Mouse (Mus musculus): ENCODE measurements around the gene Unk. TPM values are rescaled to one million over a fixed set of nuclear protein-coding genes. Genes with fewer than 3 reads are reported as not detected.
A peak's percentile ranks its signal among the peaks of the same experiment; 100 is the strongest.

The Unk gene
- polyA plus RNA-seq, 1 experiment: 121 TPM

DNA sequence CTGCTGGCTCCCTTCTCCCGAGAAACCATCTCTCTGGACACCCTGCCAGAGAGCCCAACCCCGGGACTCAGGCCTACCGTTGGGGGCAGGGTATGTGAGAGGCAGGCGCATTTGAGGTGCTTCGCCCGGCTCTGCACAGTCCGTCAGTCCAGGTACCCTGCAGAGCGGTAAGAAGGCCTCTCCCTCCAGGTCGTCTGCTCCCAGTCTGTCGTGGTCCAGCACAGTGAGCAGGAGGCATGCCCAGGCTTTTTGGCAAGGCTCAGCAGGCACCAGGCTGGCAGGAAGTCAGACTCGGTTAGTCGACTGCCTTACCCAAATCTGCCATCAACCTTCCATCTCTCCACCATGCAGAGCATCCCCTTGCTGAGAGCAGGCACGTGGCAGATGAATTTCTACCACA is 33.4 kb downstream of the Unk start:
- Histone ChIP-seq H3K4me3 (ENCODE audit: control insufficient read depth, insufficient read depth, low read length) (no peak overlapping the region), H3K4me1 (replicated peaks; ENCODE audit: control insufficient read depth, insufficient read depth, low read length) (no peaks in the 10 kb centered on the region), H3K36me3 (ENCODE audit: control insufficient read depth, insufficient read depth, low read length) (peaks cover 28% of the 10 kb centered on the region), H3K27me3 (ENCODE audit: control insufficient read depth, insufficient read depth, low read length) (no peaks in the 10 kb centered on the region), H3K27ac (ENCODE audit: control insufficient read depth, insufficient read depth, low read length) (no peak overlapping the region)
- TF ChIP-seq POLR2A (IDR thresholded peaks at IDR 0.05; ENCODE audit: control insufficient read depth, extremely low read depth, insufficient read depth, low read length, poor library complexity) (no peak), CTCF (IDR thresholded peaks at IDR 0.05; ENCODE audit: borderline replicate concordance, control insufficient read depth, extremely low read depth, insufficient read depth, low read length, poor library complexity) (no peak)
- no peak for DNase-seq
- 88% methylated on average over 13 of the region's 13 CpGs for WGBS

DNA sequence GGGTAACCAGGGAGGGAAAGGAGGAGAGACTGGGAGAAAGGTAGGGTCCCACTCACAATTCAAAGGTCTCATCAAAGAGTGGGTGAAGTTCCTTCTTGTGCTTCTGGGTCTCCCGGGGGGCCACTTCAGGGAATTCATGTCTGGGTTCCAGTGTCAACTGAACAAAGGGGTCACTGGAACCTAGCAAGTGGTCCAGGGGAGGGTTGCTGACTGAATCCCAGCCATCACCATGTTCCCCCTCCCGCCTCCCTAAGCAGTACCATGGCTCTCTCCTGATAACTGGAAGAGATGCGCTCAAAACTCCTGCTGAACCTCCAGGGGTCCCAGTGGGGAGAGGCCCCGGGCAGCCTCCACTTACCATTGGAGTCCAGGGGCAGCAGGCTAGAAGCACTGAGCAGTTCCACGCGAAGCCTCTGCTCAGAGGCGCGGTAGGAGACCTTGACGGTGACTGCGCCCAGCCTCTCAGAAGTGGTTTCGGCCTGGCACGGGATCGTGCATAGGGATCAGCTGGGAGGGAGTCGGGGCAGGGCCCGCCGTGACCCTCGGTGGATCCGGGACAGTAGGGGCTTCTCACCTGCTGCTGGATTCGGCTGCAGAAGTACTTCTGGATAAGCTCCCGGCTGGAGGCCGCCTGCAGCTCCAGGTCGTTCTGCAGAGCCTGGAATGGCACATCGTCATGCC is 34.2 kb downstream of the Unk start:
- H3K27me3 ChIP-seq (ENCODE audit: control insufficient read depth, insufficient read depth, low read length): no peaks in the 10 kb centered on the region
- WGBS: 93% methylated on average over 23 of the region's 23 CpGs
- no peak for DNase-seq
- H3K4me1 ChIP-seq (replicated peaks; ENCODE audit: control insufficient read depth, insufficient read depth, low read length): no peaks in the 10 kb centered on the region
- no peak overlapping the region for H3K27ac ChIP-seq (ENCODE audit: control insufficient read depth, insufficient read depth, low read length)
- H3K4me3 ChIP-seq (ENCODE audit: control insufficient read depth, insufficient read depth, low read length): no peak overlapping the region
- H3K36me3 ChIP-seq (ENCODE audit: control insufficient read depth, insufficient read depth, low read length): peaks cover 21% of the 10 kb centered on the region
- TF ChIP-seq CTCF (IDR thresholded peaks at IDR 0.05; ENCODE audit: borderline replicate concordance, control insufficient read depth, extremely low read depth, insufficient read depth, low read length, poor library complexity) (no peak), POLR2A (IDR thresholded peaks at IDR 0.05; ENCODE audit: control insufficient read depth, extremely low read depth, insufficient read depth, low read length, poor library complexity) (no peak)

DNA sequence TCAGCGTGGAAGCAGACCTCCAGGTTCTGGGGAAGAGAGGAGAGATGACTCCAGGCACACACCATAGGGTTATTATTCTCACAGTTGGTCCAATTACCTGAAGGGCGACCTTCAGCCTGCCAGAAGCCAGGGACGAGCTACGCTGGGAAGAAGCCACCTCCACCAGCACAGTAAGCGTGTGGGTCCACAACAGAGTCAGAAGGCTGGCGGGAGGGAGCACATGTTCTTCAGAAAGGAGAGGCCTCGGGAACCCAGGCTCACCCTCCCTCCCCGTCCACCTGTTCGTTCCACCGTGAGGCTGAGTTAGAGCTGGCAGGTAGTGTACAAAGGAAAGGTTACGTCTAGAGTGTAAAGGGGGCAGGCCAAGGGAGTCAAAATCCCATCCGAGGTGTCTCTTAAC is 35.2 kb downstream of the Unk start:
- Histone ChIP-seq H3K4me1 (replicated peaks; ENCODE audit: control insufficient read depth, insufficient read depth, low read length) (no peaks in the 10 kb centered on the region), H3K36me3 (ENCODE audit: control insufficient read depth, insufficient read depth, low read length) (peaks cover 17% of the 10 kb centered on the region), H3K4me3 (ENCODE audit: control insufficient read depth, insufficient read depth, low read length) (no peak overlapping the region), H3K27ac (ENCODE audit: control insufficient read depth, insufficient read depth, low read length) (no peak overlapping the region), H3K27me3 (ENCODE audit: control insufficient read depth, insufficient read depth, low read length) (no peaks in the 10 kb centered on the region)
- WGBS: 94% methylated on average over 12 of the region's 12 CpGs
- no peak for DNase-seq
- TF ChIP-seq POLR2A (IDR thresholded peaks at IDR 0.05; ENCODE audit: control insufficient read depth, extremely low read depth, insufficient read depth, low read length, poor library complexity) (no peak), CTCF (IDR thresholded peaks at IDR 0.05; ENCODE audit: borderline replicate concordance, control insufficient read depth, extremely low read depth, insufficient read depth, low read length, poor library complexity) (no peak)

DNA sequence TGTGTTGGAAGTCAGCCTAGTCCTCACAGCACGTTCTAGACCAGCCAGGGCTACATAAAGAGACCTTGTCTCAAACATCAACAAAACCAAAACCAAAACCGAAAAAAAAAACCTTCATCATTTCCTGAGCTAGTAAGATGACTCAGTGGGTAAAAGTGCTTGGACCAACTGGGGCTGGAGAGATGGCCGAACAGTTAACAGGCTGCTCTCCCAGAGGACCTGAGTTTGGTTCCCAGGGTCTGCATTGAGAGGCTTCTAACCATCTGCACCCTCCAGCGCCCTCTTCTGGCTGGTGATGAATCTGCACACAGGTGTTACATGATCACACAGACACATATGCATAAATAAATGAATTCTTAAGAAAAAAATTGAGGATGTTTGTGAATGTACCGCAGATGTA is 41.4 kb downstream of the Unk start:
- DNase-seq: peak; percentile 48
- WGBS: 35% methylated on average over 5 of the region's 5 CpGs
- peaks cover 8% of the 10 kb centered on the region for H3K4me1 ChIP-seq (replicated peaks; ENCODE audit: control insufficient read depth, insufficient read depth, low read length)
- TF ChIP-seq CTCF (IDR thresholded peaks at IDR 0.05; ENCODE audit: borderline replicate concordance, control insufficient read depth, extremely low read depth, insufficient read depth, low read length, poor library complexity): peak; percentile 62; the same call in 1 of the 2 replicates
- TF ChIP-seq POLR2A (IDR thresholded peaks at IDR 0.05; ENCODE audit: control insufficient read depth, extremely low read depth, insufficient read depth, low read length, poor library complexity): no peak
- no peak overlapping the region for H3K4me3 ChIP-seq (ENCODE audit: control insufficient read depth, insufficient read depth, low read length)
- no peak overlapping the region for H3K27ac ChIP-seq (ENCODE audit: control insufficient read depth, insufficient read depth, low read length)
- no peaks in the 10 kb centered on the region for H3K27me3 ChIP-seq (ENCODE audit: control insufficient read depth, insufficient read depth, low read length)
- H3K36me3 ChIP-seq (ENCODE audit: control insufficient read depth, insufficient read depth, low read length): no peaks in the 10 kb centered on the region

DNA sequence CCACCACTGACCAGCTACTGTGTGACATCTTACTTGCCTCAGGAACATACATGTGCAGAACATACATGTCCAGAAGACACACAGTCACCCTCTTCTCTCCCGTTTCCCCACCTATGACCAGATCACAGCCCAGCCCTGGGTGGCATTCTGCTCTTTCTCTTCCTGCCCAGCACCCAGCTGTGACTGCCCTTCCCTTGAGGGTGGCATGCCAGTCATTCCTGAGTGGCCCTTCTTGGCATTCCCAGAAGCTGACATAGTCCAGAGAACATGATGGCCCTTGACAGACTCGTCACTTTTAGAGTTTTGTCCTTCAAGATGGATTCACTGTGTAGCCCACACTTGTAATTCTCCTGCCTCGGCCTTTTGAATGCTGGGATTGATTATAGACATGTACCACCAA is 42.5 kb downstream of the Unk start:
- H3K27me3 ChIP-seq (ENCODE audit: control insufficient read depth, insufficient read depth, low read length): no peaks in the 10 kb centered on the region
- peaks cover 17% of the 10 kb centered on the region for H3K4me1 ChIP-seq (replicated peaks; ENCODE audit: control insufficient read depth, insufficient read depth, low read length)
- no peaks in the 10 kb centered on the region for H3K36me3 ChIP-seq (ENCODE audit: control insufficient read depth, insufficient read depth, low read length)
- 96% methylated on average over 3 of the region's 3 CpGs for WGBS
- no peak for TF ChIP-seq CTCF (IDR thresholded peaks at IDR 0.05; ENCODE audit: borderline replicate concordance, control insufficient read depth, extremely low read depth, insufficient read depth, low read length, poor library complexity)
- no peak for TF ChIP-seq POLR2A (IDR thresholded peaks at IDR 0.05; ENCODE audit: control insufficient read depth, extremely low read depth, insufficient read depth, low read length, poor library complexity)
- DNase-seq: no peak
- H3K27ac ChIP-seq (ENCODE audit: control insufficient read depth, insufficient read depth, low read length): no peak overlapping the region
- no peak overlapping the region for H3K4me3 ChIP-seq (ENCODE audit: control insufficient read depth, insufficient read depth, low read length)

DNA sequence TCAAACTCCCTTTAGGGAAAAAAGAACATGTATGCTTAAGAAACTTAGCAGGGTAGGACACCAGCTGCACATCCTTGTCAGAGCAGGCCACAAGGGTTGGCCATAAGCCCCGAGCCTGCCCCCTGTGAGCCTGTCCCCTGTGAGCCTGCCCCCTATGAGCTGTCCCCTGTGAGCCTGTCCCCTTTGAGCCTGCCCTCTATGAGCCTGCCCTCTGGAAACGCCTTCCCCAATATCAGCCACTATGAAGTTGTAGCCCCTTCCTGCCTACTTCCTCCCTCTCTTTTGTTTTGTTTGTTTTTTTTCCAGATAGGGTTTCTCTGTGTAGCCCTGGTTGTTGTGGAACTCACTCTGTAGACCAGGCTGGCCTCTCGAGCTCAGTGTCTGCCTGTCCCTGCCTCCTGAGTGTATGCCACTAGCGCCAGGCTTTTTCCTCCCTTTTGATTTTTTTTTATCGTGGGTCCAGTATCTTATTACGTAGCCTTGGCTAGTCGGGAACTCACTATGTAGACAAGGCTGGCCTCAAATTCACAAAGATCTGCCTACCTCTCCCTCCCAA is 44.4 kb downstream of the Unk start:
- H3K4me3 ChIP-seq (ENCODE audit: control insufficient read depth, insufficient read depth, low read length): no peak overlapping the region

More for the DNA sequence above, 44.4 kb downstream of the Unk start:
- Histone ChIP-seq H3K27me3 (ENCODE audit: control insufficient read depth, insufficient read depth, low read length) (no peaks in the 10 kb centered on the region), H3K27ac (ENCODE audit: control insufficient read depth, insufficient read depth, low read length) (no peak overlapping the region), H3K36me3 (ENCODE audit: control insufficient read depth, insufficient read depth, low read length) (peaks cover 5% of the 10 kb centered on the region), H3K4me1 (replicated peaks; ENCODE audit: control insufficient read depth, insufficient read depth, low read length) (peaks cover 30% of the 10 kb centered on the region)
- 78% methylated on average over 7 of the region's 7 CpGs for WGBS
- no peak for DNase-seq
- no peak for TF ChIP-seq POLR2A (IDR thresholded peaks at IDR 0.05; ENCODE audit: control insufficient read depth, extremely low read depth, insufficient read depth, low read length, poor library complexity)
- no peak for TF ChIP-seq CTCF (IDR thresholded peaks at IDR 0.05; ENCODE audit: borderline replicate concordance, control insufficient read depth, extremely low read depth, insufficient read depth, low read length, poor library complexity)

Measured in thymus, adult 2 months (tissue).